Mouse (Mus musculus) neutrophil, adult 59 days (primary cell): Measurements from ENCODE around the gene Mog. TPM values are rescaled to one million over a fixed set of nuclear protein-coding genes. Genes with fewer than 3 reads are reported as not detected.

Experiments used
- total RNA-seq, 2 experiments: library from RNA; stranded (reverse); gene quantifications; 1 replicate in 1 of 2; 2 replicates in 1 of 2; pipeline ENCODE4 v1.2.4; 2023

The Mog gene
- total RNA-seq, result not detected

DNA sequence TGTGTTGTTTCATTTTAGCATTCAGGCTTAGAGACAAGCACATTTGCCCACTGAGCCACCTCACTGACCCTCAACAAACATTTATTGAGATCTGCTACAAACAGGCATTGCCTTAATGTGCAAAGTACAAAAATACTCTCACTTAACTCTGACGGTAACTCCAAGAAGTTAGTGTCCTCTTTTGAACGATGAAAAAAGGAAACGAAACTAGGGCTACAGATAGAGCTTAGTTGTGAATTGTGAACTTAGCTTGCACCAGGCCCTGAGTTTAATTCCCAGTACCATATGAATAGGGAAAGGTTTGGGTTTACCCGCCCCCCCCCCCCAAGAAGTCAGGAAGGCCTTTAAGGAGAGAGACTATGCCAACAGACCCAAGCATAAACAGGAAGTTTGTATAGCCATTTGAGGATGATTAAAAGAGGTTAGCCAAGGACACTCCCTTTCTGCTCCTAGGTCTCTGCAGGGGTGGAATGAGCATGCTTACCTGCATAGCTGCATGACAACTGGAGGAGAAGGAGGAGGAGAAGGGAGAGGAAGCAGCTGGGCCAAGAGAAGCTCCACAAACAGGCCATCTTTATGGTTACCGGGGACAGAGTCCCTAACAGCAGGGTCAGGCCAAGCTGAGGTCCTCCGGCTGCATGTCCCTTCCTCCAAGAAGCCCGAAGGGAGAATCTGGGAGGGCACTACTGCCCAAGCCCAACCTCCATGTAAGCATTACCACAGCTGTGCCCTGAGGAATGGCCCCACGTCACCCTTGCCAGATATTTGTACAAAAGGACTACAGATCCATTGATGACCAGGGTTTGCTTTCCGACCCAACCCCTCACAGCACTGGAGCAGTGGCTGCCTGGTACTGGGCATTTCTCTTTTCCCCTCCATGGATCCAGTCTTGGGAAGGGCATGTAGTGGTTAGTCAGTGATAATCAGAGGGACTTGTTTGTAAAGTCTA, at the start of gene Mog:
TSS of gene Mog (minus strand) at position 771 of the 949 bp plus-strand sequence.

DNA sequence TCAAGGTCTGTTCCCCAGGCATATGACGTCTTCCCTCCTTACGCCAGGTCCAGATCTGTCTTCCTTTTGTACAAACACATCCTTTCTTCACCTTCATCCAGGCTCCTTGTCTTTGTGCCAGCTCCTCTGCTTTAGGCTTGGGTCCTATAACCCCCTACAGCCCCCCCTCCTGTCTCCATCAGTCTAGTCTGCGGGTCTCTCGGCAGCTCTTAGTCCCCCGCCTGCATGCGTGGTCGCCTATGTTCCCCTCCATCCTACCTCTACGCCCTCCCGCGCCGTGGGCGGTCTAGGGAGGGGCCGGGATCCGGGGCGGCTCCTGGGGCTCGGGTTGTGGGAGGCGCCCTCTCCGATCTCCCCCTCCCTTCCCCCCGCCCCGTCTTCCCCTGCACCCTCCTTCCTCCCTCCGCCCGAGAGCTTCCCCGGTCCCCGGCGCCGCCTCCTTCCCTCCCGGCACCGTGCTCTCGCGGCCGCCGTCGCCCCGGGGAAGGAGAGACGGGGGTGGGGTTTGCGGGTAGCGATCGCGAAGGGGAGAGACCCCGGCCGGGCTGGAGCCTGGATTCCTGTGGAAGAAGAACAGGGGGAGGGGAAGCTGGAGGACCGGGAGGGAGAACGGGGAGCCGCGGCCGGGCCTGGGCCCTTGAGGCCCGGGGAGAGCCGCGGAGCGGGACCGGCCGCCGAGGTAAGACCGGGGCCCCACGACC, 22.6 kb upstream of the Mog start, which contains the start of gene Gabbr1:
TSS of gene Gabbr1 (plus strand) at position 356 of the 701 bp plus-strand sequence.

DNA sequence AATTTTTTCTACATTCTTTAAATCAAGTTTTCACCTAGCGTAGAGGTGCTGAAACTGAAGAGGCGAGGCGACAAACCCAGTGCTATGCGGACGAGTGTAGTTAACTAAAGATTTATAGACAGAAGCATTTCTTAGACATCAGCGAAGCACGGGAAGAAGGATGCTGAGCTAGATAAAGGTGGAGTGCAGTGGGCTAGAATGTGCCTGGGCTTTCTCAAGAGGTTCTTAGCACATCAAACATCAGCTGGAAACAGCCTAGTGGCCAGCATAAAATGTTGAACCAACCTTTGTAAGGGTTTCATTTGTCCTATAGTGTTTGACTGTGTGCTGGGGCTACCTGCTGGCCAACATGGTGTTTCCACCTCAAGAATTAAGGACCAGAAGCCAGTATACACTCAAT, 22.3 kb downstream of the Mog start, which contains the start of gene Zfp57:
TSS of gene Zfp57 (plus strand) at position 301 of the 400 bp plus-strand sequence.

DNA sequence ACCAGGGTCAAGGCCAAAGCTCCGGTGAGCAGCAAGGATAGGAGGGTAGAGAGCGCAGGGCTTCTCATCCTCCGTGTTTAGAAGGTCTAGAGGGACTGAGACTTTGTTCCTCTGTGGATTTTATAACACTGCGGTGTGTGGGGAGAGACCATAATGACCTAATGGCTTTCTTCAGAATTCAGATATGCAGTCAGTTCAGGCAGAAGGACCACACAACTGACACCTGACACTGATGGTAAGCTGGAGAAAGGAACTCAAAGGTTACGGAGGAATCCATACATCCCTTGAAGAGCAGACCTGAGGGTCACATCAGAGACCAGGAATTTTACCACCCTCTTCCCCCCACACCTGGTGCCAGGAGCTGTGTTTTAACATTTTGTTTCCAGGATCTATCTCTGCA, 33.8 kb downstream of the Mog start, which contains the start of gene H2-M5:
TSS of gene H2-M5 (minus strand) at position 101 of the 400 bp plus-strand sequence.

DNA sequence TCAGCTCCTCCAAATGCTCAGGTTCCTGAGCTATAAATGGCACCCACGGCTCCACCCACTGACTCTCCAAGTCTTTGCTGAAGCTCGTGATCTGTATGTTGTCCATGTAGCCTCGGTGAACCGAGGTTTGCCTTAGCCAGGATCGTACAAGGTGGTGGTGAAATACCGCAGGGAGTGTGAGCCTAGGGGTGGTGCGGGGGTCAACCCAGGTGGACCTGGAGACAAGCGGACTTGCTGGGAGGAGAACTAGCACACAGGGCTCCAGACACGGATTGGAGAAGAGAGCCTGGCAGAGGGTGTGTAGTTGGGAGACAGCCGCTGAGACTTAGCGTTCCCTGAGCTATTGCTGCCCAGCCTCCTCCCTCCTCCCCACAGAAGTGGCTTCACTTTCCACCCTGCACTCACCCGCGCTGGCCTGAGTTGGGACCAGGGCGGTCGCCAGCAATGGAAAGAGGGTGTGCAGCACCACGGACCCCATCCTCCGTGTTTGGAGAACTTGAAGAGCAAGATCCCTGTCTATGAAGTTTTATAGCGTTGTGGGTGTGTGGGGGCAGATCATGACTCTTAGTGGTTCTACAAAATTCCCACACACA, 41.9 kb downstream of the Mog start, which contains the start of gene 2410137M14Rik:
TSS of gene 2410137M14Rik (minus strand) at position 17 of the 593 bp plus-strand sequence.

Other genes with a start within 250 kb of the Mog start
- not detected for gene H2-M10.6, start 211.2 kb downstream of the Mog start, total RNA-seq
- 10 to 100 TPM; 35.8 to 40.7 TPM for gene Trim26, start 186.3 kb downstream of the Mog start, total RNA-seq
- not detected for gene Trim15, start 156.2 kb downstream of the Mog start, total RNA-seq
- gene Trim10, start 153.8 kb downstream of the Mog start, total RNA-seq, result 1 to 10 TPM; 3.2 to 7.3 TPM
- not detected for gene Trim40, start 133.3 kb downstream of the Mog start, total RNA-seq
- gene Trim31, start 125.3 kb downstream of the Mog start, total RNA-seq, result not detected
- not detected for gene Rnf39, start 80.5 kb downstream of the Mog start, total RNA-seq
- 10 to 100 TPM; 35.3 to 41.2 TPM for gene Ppp1r11, start 71.7 kb downstream of the Mog start, total RNA-seq
- 10 to 100 TPM; 30.2 to 31.6 TPM for gene Znrd1, start 64.8 kb downstream of the Mog start, total RNA-seq
- gene Znrd1as, start 64.8 kb downstream of the Mog start, total RNA-seq, result 1 to 10 TPM in 1 of 2 experiments, under 1 TPM in 1; 0.71 to 1.4 TPM
- not detected for gene 2410137M14Rik, start 42.2 kb downstream of the Mog start, total RNA-seq
- gene H2-M5, start 33.9 kb downstream of the Mog start, total RNA-seq, result not detected
- not detected for gene Zfp57, start 22.2 kb downstream of the Mog start, total RNA-seq
- gene Gabbr1, start 22.6 kb upstream of the Mog start, total RNA-seq, result 100 to 1,000 TPM; 119 to 127 TPM
- not detected for gene Olfr90, start 65.1 kb upstream of the Mog start, total RNA-seq
- not detected for gene Olfr91, start 74.9 kb upstream of the Mog start, total RNA-seq
- not detected for gene Olfr92, start 96.7 kb upstream of the Mog start, total RNA-seq
- gene Olfr93, start 138.1 kb upstream of the Mog start, total RNA-seq, result not detected
- gene Ubd, start 170.5 kb upstream of the Mog start, total RNA-seq, result not detected
- not detected for gene Olfr94, start 177.6 kb upstream of the Mog start, total RNA-seq
- not detected for gene Olfr95, start 189.7 kb upstream of the Mog start, total RNA-seq
- gene Olfr96, start 196.7 kb upstream of the Mog start, total RNA-seq, result not detected
- gene Olfr97, start 213.9 kb upstream of the Mog start, total RNA-seq, result not detected
- gene Olfr98, start 240.4 kb upstream of the Mog start, total RNA-seq, result not detected
- gene H2-M3, start 246.8 kb upstream of the Mog start, total RNA-seq, result 1 to 10 TPM; 5.8 to 6.0 TPM